In the genomic region with DNA sequence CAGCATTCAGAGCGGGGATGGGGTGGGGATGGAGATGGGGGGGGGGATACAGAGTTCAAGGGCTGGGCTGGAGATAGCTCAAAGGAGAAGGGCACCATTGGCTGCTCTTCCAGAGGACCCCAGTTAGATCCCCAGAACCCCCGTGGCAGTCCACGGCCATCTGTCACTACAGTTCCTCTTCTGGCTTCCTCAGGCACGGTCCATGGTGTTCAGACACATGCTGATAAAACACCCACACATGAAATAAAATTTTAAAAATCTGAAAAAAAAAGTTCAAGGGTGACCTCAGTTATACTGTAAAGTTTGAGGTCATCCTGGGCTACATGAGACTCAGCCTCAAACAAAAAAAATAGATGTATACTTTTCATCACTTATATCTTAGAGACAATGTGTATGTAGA, we compare ENCODE assay signal across 30 mouse cellular contexts.
"Had no signal": no experiment of that assay in that cellular context is flagged by ENCODE, and none has a peak within 500 bp of the region (broad histone marks: within the 10 kb centered on the region; RNA-seq: fewer than 3 reads in every experiment).

No protein-coding gene starts in this region.

- H3K27ac ChIP-seq: heart, embryonic 13.5 days; heart, embryonic 15.5 days; hindbrain, embryonic 10.5 days; hindbrain, embryonic 12.5 days; hindbrain, embryonic 13.5 days; hindbrain, embryonic 14.5 days; hindbrain, embryonic 15.5 days; hindbrain, postnatal 0 days; kidney, embryonic 15.5 days; kidney, postnatal 0 days; layer of hippocampus, adult 2 months; left cerebral cortex, adult 2 months had no signal

- ATAC-seq: hindbrain, embryonic 16.5 days; hindbrain, postnatal 0 days; inflammation-experienced regulatory T-cells, adult 6 months; intestine, embryonic 16.5 days had no signal

- H3K4me3 ChIP-seq: heart, embryonic 12.5 days; heart, embryonic 13.5 days; heart, embryonic 15.5 days; hindbrain, embryonic 10.5 days; hindbrain, embryonic 12.5 days; hindbrain, embryonic 13.5 days; hindbrain, embryonic 15.5 days; kidney, embryonic 15.5 days; layer of hippocampus, adult 2 months; left cerebral cortex, adult 2 months had no signal

- H3K9me3 ChIP-seq: heart, embryonic 12.5 days; heart, embryonic 13.5 days; heart, embryonic 15.5 days; hindbrain, embryonic 10.5 days; hindbrain, embryonic 12.5 days; hindbrain, embryonic 13.5 days; hindbrain, embryonic 15.5 days; kidney, embryonic 15.5 days had no signal

- H3K4me2 ChIP-seq: heart, embryonic 11.5 days; heart, embryonic 12.5 days; heart, embryonic 13.5 days; heart, embryonic 15.5 days; hindbrain, embryonic 12.5 days; hindbrain, embryonic 13.5 days; hindbrain, embryonic 14.5 days; hindbrain, embryonic 15.5 days; kidney, embryonic 15.5 days had no signal

- H3K36me3 ChIP-seq: heart, embryonic 12.5 days; heart, embryonic 13.5 days; heart, embryonic 15.5 days; hindbrain, embryonic 10.5 days; hindbrain, embryonic 12.5 days; hindbrain, embryonic 13.5 days; hindbrain, embryonic 15.5 days; kidney, embryonic 15.5 days had no signal

- DNase-seq: heart, postnatal 10 days; heart, postnatal 14 days; heart, postnatal 36 days; heart, postnatal 4 days; kidney, adult 11 months; kidney, adult 18-20 months; kidney, adult 8-10 months; kidney, postnatal 10 days; kidney, postnatal 14 days; kidney, postnatal 25 days; kidney, postnatal 4 days; layer of hippocampus, adult 9-11 months; layer of hippocampus, postnatal 36 days had no signal

- H3K4me1 ChIP-seq: heart, embryonic 13.5 days; hindbrain, embryonic 10.5 days; hindbrain, embryonic 12.5 days; hindbrain, embryonic 13.5 days; hindbrain, embryonic 15.5 days; kidney, embryonic 15.5 days had no signal

- H3K9ac ChIP-seq: heart, embryonic 12.5 days; heart, embryonic 13.5 days; heart, embryonic 15.5 days; hindbrain, embryonic 12.5 days; hindbrain, embryonic 13.5 days; hindbrain, embryonic 14.5 days; hindbrain, embryonic 15.5 days; kidney, embryonic 15.5 days had no signal

- H3K27me3 ChIP-seq: heart, embryonic 12.5 days; heart, embryonic 13.5 days; heart, embryonic 15.5 days; hindbrain, embryonic 12.5 days; hindbrain, embryonic 13.5 days; hindbrain, embryonic 15.5 days; kidney, embryonic 15.5 days had no signal
